Mouse (Mus musculus): Measurements from ENCODE around the gene Il10. TPM values are rescaled to one million over a fixed set of nuclear protein-coding genes. Genes with fewer than 3 reads are reported as not detected.

Il10 gene
- total and polyA plus RNA-seq, 2 experiments from 2014 or later, result not detected

DNA sequence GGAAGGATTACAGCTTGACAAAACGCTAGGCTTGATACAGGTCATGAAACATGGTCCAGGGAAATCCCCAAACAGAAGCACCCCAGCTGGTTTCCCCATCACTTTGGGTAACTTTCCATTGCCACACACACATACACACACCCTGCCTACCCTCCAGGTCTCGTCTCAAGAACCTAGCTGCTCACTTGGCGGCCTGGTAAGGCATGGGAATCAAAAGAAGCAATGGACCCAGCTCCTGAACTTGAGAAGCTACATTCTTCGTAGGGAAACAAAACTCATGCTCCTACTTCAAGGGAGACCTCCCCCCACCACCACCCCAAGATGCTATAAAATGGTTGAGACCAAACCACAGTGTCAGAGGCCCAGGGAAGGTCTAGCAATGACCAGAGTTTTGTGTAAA is 19.9 kb upstream of the Il10 start:
- peaks cover 9% of the 10 kb centered on the region for H3K4me1 ChIP-seq (ENCODE audit: control insufficient read depth, insufficient read depth)
- 81% methylated on average over 4 of the region's 4 CpGs for WGBS
- H3K27me3 ChIP-seq (ENCODE audit: control insufficient read depth, insufficient read depth, low read length), result no peaks in the 10 kb centered on the region
- no peak overlapping the region for H3K9ac ChIP-seq (replicated peaks; ENCODE audit: low read depth, low read length)
- no peak overlapping the region for H3K4me2 ChIP-seq (ENCODE audit: low read depth, low read length)
- H3K4me3 ChIP-seq (ENCODE audit: low read depth, low read length), result no peak overlapping the region
- H3K9me3 ChIP-seq (replicated peaks; ENCODE audit: control insufficient read depth, low read length), result no peaks in the 10 kb centered on the region
- no peak for DNase-seq (ENCODE audit: low spot score)
- no peak for ATAC-seq (ENCODE audit: insufficient read depth, low read depth)
- TF ChIP-seq CTCF (IDR thresholded peaks at IDR 0.05; ENCODE audit: low read depth) (no peak), EP300 (IDR thresholded peaks at IDR 0.05; ENCODE audit: low read depth) (no peak)
- no peak overlapping the region for H3K27ac ChIP-seq (ENCODE audit: low read depth)
- H3K36me3 ChIP-seq (replicated peaks; ENCODE audit: control insufficient read depth, insufficient read depth, low read length), result no peaks in the 10 kb centered on the region

GRCm38 (mm10) chr1:131000296-131000695 is 19.3 kb upstream of the Il10 start:
- DNase-seq (ENCODE audit: low spot score) (no peak), ATAC-seq (ENCODE audit: insufficient read depth, low read depth) (no peak)
- H3K36me3 ChIP-seq (replicated peaks; ENCODE audit: control insufficient read depth, insufficient read depth, low read length), result no peaks in the 10 kb centered on the region
- H3K4me1 ChIP-seq (ENCODE audit: control insufficient read depth, insufficient read depth), result peaks cover 9% of the 10 kb centered on the region
- no peak overlapping the region for H3K9ac ChIP-seq (replicated peaks; ENCODE audit: low read depth, low read length)
- no peaks in the 10 kb centered on the region for H3K27me3 ChIP-seq (ENCODE audit: control insufficient read depth, insufficient read depth, low read length)
- TF ChIP-seq EP300 (IDR thresholded peaks at IDR 0.05; ENCODE audit: low read depth) (no peak), CTCF (IDR thresholded peaks at IDR 0.05; ENCODE audit: low read depth) (no peak)
- H3K4me3 ChIP-seq (ENCODE audit: low read depth, low read length), result no peak overlapping the region
- H3K9me3 ChIP-seq (replicated peaks; ENCODE audit: control insufficient read depth, low read length), result no peaks in the 10 kb centered on the region
- no peak overlapping the region for H3K27ac ChIP-seq (ENCODE audit: low read depth)
- no peak overlapping the region for H3K4me2 ChIP-seq (ENCODE audit: low read depth, low read length)
- WGBS, result 86% methylated on average over 3 of the region's 3 CpGs

DNA sequence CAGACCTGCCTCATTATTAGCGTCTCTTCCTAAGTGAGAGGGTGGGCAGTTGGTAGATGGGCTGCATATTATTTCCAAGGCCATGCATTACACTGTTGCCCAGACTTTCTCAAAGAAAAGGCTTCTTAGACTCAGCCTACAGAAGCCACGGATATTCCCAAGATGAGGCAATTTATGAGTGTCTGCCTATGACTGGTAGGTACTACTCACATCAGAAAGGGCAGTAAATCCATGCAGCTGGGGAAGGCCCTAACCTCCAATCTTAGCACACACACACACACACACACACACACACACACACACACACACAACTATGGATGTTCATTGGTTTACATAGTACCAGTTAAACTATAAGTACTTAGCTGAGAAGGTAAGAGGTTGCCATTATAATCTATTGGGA is 17.1 kb upstream of the Il10 start:
- peaks cover 9% of the 10 kb centered on the region for H3K4me1 ChIP-seq (ENCODE audit: control insufficient read depth, insufficient read depth)
- H3K9ac ChIP-seq (replicated peaks; ENCODE audit: low read depth, low read length), result no peak overlapping the region
- H3K36me3 ChIP-seq (replicated peaks; ENCODE audit: control insufficient read depth, insufficient read depth, low read length), result no peaks in the 10 kb centered on the region
- no peak overlapping the region; the same call in 1 of the 2 replicates for H3K27ac ChIP-seq (ENCODE audit: low read depth)
- TF ChIP-seq EP300 (IDR thresholded peaks at IDR 0.05; ENCODE audit: low read depth), result no peak
- TF ChIP-seq CTCF (IDR thresholded peaks at IDR 0.05; ENCODE audit: low read depth), result no peak
- DNase-seq (ENCODE audit: low spot score), result no peak
- no peaks in the 10 kb centered on the region for H3K9me3 ChIP-seq (replicated peaks; ENCODE audit: control insufficient read depth, low read length)
- no peak overlapping the region for H3K4me2 ChIP-seq (ENCODE audit: low read depth, low read length)
- WGBS, result 86% methylated on average over 2 of the region's 2 CpGs
- no peak overlapping the region for H3K4me3 ChIP-seq (ENCODE audit: low read depth, low read length)
- no peak for ATAC-seq (ENCODE audit: insufficient read depth, low read depth)
- no peaks in the 10 kb centered on the region for H3K27me3 ChIP-seq (ENCODE audit: control insufficient read depth, insufficient read depth, low read length)

DNA sequence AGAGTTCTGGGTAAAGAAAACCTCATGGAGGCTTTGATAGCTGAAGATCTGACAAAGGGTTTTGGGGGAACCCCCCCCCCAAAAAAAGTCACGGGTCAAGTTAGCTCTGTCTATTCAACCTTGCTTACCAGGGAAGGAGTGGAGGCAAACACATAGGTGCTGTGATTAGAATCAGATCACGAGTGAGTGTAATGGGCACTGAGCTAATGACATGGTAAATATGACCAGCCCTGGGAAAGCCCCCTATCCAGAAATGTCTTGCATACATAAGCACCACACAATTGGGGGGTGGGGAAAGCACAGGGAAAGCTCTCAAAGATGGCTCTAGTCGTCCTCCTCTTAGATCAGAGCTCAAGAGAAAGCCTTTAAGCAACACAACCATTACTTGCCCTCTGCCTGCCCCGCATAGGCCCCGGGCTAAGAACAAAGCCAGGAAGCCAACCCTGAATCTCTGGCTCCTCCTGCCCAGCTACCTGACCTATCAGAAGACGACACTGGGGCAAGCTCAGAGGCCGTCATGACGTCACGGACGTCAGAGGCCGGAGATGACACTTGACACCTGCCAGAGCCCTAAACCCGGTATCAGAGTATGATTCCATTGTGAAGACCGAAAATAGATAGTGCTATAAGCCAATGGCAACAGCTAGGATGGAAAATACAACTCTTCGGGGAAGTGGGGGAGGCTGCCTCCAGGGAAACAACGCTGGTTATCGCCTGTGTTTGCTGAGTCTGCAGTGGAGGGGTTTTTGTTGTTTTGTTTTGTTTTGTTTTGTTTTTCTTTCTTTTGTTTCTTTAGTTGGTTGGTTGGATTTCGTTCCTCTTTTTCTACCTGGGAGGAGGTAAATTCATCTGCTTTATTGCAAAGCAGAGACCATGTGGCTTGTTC is 16.4 kb upstream of the Il10 start:
- peaks cover 9% of the 10 kb centered on the region for H3K4me1 ChIP-seq (ENCODE audit: control insufficient read depth, insufficient read depth)
- TF ChIP-seq EP300 (IDR thresholded peaks at IDR 0.05; ENCODE audit: low read depth), result no peak
- TF ChIP-seq CTCF (IDR thresholded peaks at IDR 0.05; ENCODE audit: low read depth), result no peak
- no peaks in the 10 kb centered on the region for H3K9me3 ChIP-seq (replicated peaks; ENCODE audit: control insufficient read depth, low read length)
- no peaks in the 10 kb centered on the region for H3K27me3 ChIP-seq (ENCODE audit: control insufficient read depth, insufficient read depth, low read length)
- H3K9ac ChIP-seq (replicated peaks; ENCODE audit: low read depth, low read length), result no peak overlapping the region
- 33% methylated on average over 17 of the region's 17 CpGs for WGBS
- ATAC-seq (ENCODE audit: insufficient read depth, low read depth) (peak; percentile 95), DNase-seq (ENCODE audit: low spot score) (peak; percentile 76)
- no peak overlapping the region for H3K4me3 ChIP-seq (ENCODE audit: low read depth, low read length)
- H3K27ac ChIP-seq (ENCODE audit: low read depth), result peak overlapping the region; percentile 66
- peak overlapping the region; percentile 28; the same call in 1 of the 2 replicates for H3K4me2 ChIP-seq (ENCODE audit: low read depth, low read length)
- no peaks in the 10 kb centered on the region for H3K36me3 ChIP-seq (replicated peaks; ENCODE audit: control insufficient read depth, insufficient read depth, low read length)

DNA sequence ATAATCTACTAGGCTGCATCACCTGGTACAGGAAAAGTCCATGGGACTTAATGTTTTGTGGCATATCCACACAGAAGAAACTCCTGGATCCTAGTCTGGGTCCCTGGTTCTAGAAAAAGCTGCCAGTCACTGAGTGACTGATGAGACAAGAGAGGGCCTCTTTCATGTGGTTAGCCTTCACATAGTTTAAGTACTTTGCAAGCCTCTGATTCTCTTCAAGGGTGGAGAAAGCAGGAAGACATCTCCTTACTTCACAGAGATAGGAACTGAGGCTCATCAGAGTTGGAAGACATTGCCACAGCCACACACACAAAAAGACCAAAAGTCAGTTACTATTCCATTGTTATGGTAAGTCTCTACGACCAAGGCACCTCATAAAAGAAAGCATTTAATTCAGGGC is 13.6 kb upstream of the Il10 start:
- H3K9me3 ChIP-seq (replicated peaks; ENCODE audit: control insufficient read depth, low read length), result no peaks in the 10 kb centered on the region
- WGBS, result 64% methylated on average over 1 of the region's 1 CpGs

More for the DNA sequence above, 13.6 kb upstream of the Il10 start:
- H3K4me1 ChIP-seq (ENCODE audit: control insufficient read depth, insufficient read depth), result peaks cover 9% of the 10 kb centered on the region
- no peak overlapping the region for H3K9ac ChIP-seq (replicated peaks; ENCODE audit: low read depth, low read length)
- TF ChIP-seq EP300 (IDR thresholded peaks at IDR 0.05; ENCODE audit: low read depth) (no peak), CTCF (IDR thresholded peaks at IDR 0.05; ENCODE audit: low read depth) (no peak)
- H3K4me2 ChIP-seq (ENCODE audit: low read depth, low read length), result no peak overlapping the region
- H3K27ac ChIP-seq (ENCODE audit: low read depth), result no peak overlapping the region
- no peak overlapping the region for H3K4me3 ChIP-seq (ENCODE audit: low read depth, low read length)
- no peaks in the 10 kb centered on the region for H3K36me3 ChIP-seq (replicated peaks; ENCODE audit: control insufficient read depth, insufficient read depth, low read length)
- DNase-seq (ENCODE audit: low spot score), result no peak
- H3K27me3 ChIP-seq (ENCODE audit: control insufficient read depth, insufficient read depth, low read length), result no peaks in the 10 kb centered on the region
- no peak for ATAC-seq (ENCODE audit: insufficient read depth, low read depth)
